Mouse (Mus musculus) midbrain, embryonic 13.5 days (tissue): ENCODE data around the gene Apof. TPM values are rescaled to one million over a fixed set of nuclear protein-coding genes. Genes with fewer than 3 reads are reported as not detected.
"Not testable (repeated sequence)": the region's sequence is repeated elsewhere in the genome, so short reads cannot be mapped to it uniquely, and the experiment has no call there.

Experiments used
- ATAC-seq: fragments of 200-750 bp; cut with Nextera tagmentation; 2 replicates; pipeline ENCODE4 v1.8.0; 2017; ENCODE audit warnings: mild to moderate bottlenecking, moderate TSS enrichment, moderate library complexity
- H3K27ac ChIP-seq: fragments of 300-500 bp; sonication (generic); 2 replicates; pipeline ENCODE4 v1.5.1; 2015; ENCODE audit warnings: inconsistent platforms, mild to moderate bottlenecking, moderate library complexity
- H3K27me3 ChIP-seq: fragments of 300-500 bp; sonication (generic); 2 replicates; pipeline ENCODE4 v1.6.1; 2015; ENCODE audit warnings: mild to moderate bottlenecking, inconsistent platforms
- H3K36me3 ChIP-seq: fragments of 300-500 bp; sonication (generic); 2 replicates; pipeline ENCODE4 v1.6.1; 2015; ENCODE audit warnings: mild to moderate bottlenecking, inconsistent platforms
- H3K4me1 ChIP-seq: fragments of 300-500 bp; sonication (generic); replicated peaks from 2 replicates; pipeline ENCODE4 v1.6.1; 2015; ENCODE audit warnings: inconsistent platforms
- H3K4me2 ChIP-seq: fragments of 300-500 bp; sonication (generic); replicated peaks from 2 replicates; pipeline ENCODE4 v1.6.1; 2015; ENCODE audit warnings: moderate library complexity, mild to moderate bottlenecking, inconsistent platforms
- H3K4me3 ChIP-seq: fragments of 300-500 bp; sonication (generic); replicated peaks from 2 replicates; pipeline ENCODE4 v1.5.1; 2015; ENCODE audit warnings: mild to moderate bottlenecking, inconsistent platforms
- H3K9ac ChIP-seq: fragments of 300-500 bp; sonication (generic); replicated peaks from 2 replicates; pipeline ENCODE4 v1.6.1; 2015; ENCODE audit warnings: mild to moderate bottlenecking, inconsistent platforms
- H3K9me3 ChIP-seq: fragments of 300-500 bp; sonication (generic); 2 replicates; pipeline ENCODE4 v1.6.1; 2016; ENCODE audit warnings: mild to moderate bottlenecking, inconsistent platforms
- WGBS: fragments of 180-500 bp; shearing (Covaris S2); methylation state at CpG from one replicate; pipeline ENCODE4 v1.1.7; 2015; 5-methylcytosine and 5-hydroxymethylcytosine counted together
- polyA plus RNA-seq: library from polyadenylated mRNA; unstranded; fragments of >200 nt; fragmentation: Nextera tagmentation; extraction: Ambion mirVana; gene quantifications from 2 replicates; pipeline ENCODE4 v1.2.1, GENCODE M21; 2015

The Apof gene
- polyA plus RNA-seq, 1 experiment from 2014 or later = not detected

- not testable (repeated sequence) for H3K9me3 ChIP-seq, H3K9ac ChIP-seq, H3K27me3 ChIP-seq, H3K4me2 ChIP-seq, H3K4me1 ChIP-seq, H3K4me3 ChIP-seq, H3K36me3 ChIP-seq, ATAC-seq, H3K27ac ChIP-seq
- 86% methylated on average over 7 of the region's 7 CpGs for WGBS
Observed at GRCm38 (mm10) chr10:128260376-128260775, 8.1 kb upstream of the Apof start.

- Histone ChIP-seq H3K4me2 (no peak overlapping the region), H3K36me3 (no peaks in the 10 kb centered on the region), H3K4me3 (no peak overlapping the region), H3K9me3 (no peaks in the 10 kb centered on the region), H3K4me1 (no peaks in the 10 kb centered on the region), H3K9ac (no peak overlapping the region), H3K27ac (no peak overlapping the region), H3K27me3 (no peaks in the 10 kb centered on the region)
- no peak for ATAC-seq
- 80% methylated on average over 22 of the region's 22 CpGs for WGBS
Observed at GRCm38 (mm10) chr10:128262300-128262699, 6.2 kb upstream of the Apof start.

GRCm38 (mm10) chr10:128263393-128264310 is 4.8 kb upstream of the Apof start:
- ATAC-seq = no peak
- no peak overlapping the region for H3K4me3 ChIP-seq
- no peak overlapping the region for H3K27ac ChIP-seq
- no peaks in the 10 kb centered on the region for H3K9me3 ChIP-seq
- 82% methylated on average over 6 of the region's 6 CpGs for WGBS
- H3K27me3 ChIP-seq = 0 out of 2 replicates have a peak, but pooled peaks cover 3% of the 10 kb centered on the region
- H3K9ac ChIP-seq = no peak overlapping the region
- H3K4me1 ChIP-seq = no peaks in the 10 kb centered on the region
- H3K36me3 ChIP-seq = no peaks in the 10 kb centered on the region
- H3K4me2 ChIP-seq = no peak overlapping the region

- Histone ChIP-seq H3K4me2 (peak overlapping the region; percentile 68), H3K4me1 (peaks cover 7% of the 10 kb centered on the region; the same call in 1 of the 2 replicates), H3K9me3 (no peaks in the 10 kb centered on the region), H3K36me3 (no peaks in the 10 kb centered on the region), H3K27me3 (0 out of 2 replicates have a peak, but pooled peaks cover 7% of the 10 kb centered on the region), H3K27ac (no peak overlapping the region), H3K4me3 (no peak overlapping the region), H3K9ac (no peak overlapping the region)
- ATAC-seq = no peak
- WGBS = 89% methylated on average over 16 of the region's 16 CpGs
Observed at GRCm38 (mm10) chr10:128269206-128269910, 887 bp downstream of the Apof start.

- H3K9ac ChIP-seq = peak within 1 kb of the TSS; percentile 76
- 0 out of 2 replicates have a peak, but pooled peaks cover 7% of the 10 kb centered on the region for H3K27me3 ChIP-seq
- WGBS = under 1% methylated on average over 43 of the region's 43 CpGs
- H3K4me1 ChIP-seq = peaks cover 7% of the 10 kb centered on the region; the same call in 1 of the 2 replicates
- H3K4me3 ChIP-seq = peak within 1 kb of the TSS; percentile 81
- no peaks in the 10 kb centered on the region for H3K9me3 ChIP-seq
- no peaks in the 10 kb centered on the region for H3K36me3 ChIP-seq
- H3K27ac ChIP-seq = peak within 1 kb of the TSS; percentile 83
- peak; percentile 99 for ATAC-seq
- H3K4me2 ChIP-seq = peak within 1 kb of the TSS; percentile 68
Observed at GRCm38 (mm10) chr10:128270287-128270841, 1.9 kb downstream of the Apof start, which contains the start of gene Stat2. Gene Stat2, plus strand, starts transcription at chr10:128270559.

GRCm38 (mm10) chr10:128270866-128271265 is 2.4 kb downstream of the Apof start:
- H3K9me3 ChIP-seq = no peaks in the 10 kb centered on the region
- H3K27me3 ChIP-seq = 0 out of 2 replicates have a peak, but pooled peaks cover 7% of the 10 kb centered on the region
- no peaks in the 10 kb centered on the region for H3K36me3 ChIP-seq
- H3K4me3 ChIP-seq = peak overlapping the region; percentile 81
- no peak for ATAC-seq
- H3K27ac ChIP-seq = peak overlapping the region; percentile 83
- 44% methylated on average over 7 of the region's 7 CpGs for WGBS
- peak overlapping the region; percentile 76 for H3K9ac ChIP-seq
- peak overlapping the region; percentile 68 for H3K4me2 ChIP-seq
- H3K4me1 ChIP-seq = peaks cover 7% of the 10 kb centered on the region; the same call in 1 of the 2 replicates

GRCm38 (mm10) chr10:128271883-128272282 is 3.4 kb downstream of the Apof start:
- ATAC-seq = no peak
- Histone ChIP-seq H3K4me3 (no peak overlapping the region), H3K27ac (no peak overlapping the region), H3K27me3 (0 out of 2 replicates have a peak, but pooled peaks cover 7% of the 10 kb centered on the region), H3K9ac (no peak overlapping the region), H3K9me3 (no peaks in the 10 kb centered on the region), H3K4me2 (no peak overlapping the region), H3K4me1 (peaks cover 7% of the 10 kb centered on the region; the same call in 1 of the 2 replicates), H3K36me3 (peaks cover 5% of the 10 kb centered on the region; the same call in 1 of the 2 replicates)
- 58% methylated on average over 2 of the region's 2 CpGs for WGBS

GRCm38 (mm10) chr10:128272819-128273439 is 4.5 kb downstream of the Apof start:
- H3K36me3 ChIP-seq = peaks cover 12% of the 10 kb centered on the region
- H3K4me3 ChIP-seq, H3K27me3 ChIP-seq, H3K9me3 ChIP-seq, H3K27ac ChIP-seq, H3K4me2 ChIP-seq, H3K9ac ChIP-seq, H3K4me1 ChIP-seq, ATAC-seq: not testable (repeated sequence)
- WGBS = 91% methylated on average over 5 of the region's 7 CpGs

GRCm38 (mm10) chr10:128275374-128275773 is 6.9 kb downstream of the Apof start:
- ATAC-seq, H3K27me3 ChIP-seq, H3K9me3 ChIP-seq, H3K4me2 ChIP-seq, H3K9ac ChIP-seq, H3K27ac ChIP-seq, H3K4me3 ChIP-seq, H3K4me1 ChIP-seq: not testable (repeated sequence)
- 100% methylated on average over 1 of the region's 1 CpGs for whole genome bisulfite sequencing
- H3K36me3 ChIP-seq = peaks cover 27% of the 10 kb centered on the region

- peaks cover 53% of the 10 kb centered on the region for H3K36me3 ChIP-seq
- WGBS = 60% methylated on average over 6 of the region's 6 CpGs
- ATAC-seq = no peak
- no peaks in the 10 kb centered on the region for H3K27me3 ChIP-seq
- no peak overlapping the region for H3K4me2 ChIP-seq
- no peaks in the 10 kb centered on the region for H3K4me1 ChIP-seq
- no peak overlapping the region for H3K4me3 ChIP-seq
- no peak overlapping the region for H3K27ac ChIP-seq
- H3K9me3 ChIP-seq = no peaks in the 10 kb centered on the region
- no peak overlapping the region for H3K9ac ChIP-seq
Observed at GRCm38 (mm10) chr10:128278158-128278557, 9.7 kb downstream of the Apof start.

GRCm38 (mm10) chr10:128280943-128281342 is 12.5 kb downstream of the Apof start:
- WGBS = 90% methylated on average over 6 of the region's 6 CpGs
- Histone ChIP-seq H3K9me3 (no peaks in the 10 kb centered on the region), H3K27me3 (no peaks in the 10 kb centered on the region), H3K27ac (no peak overlapping the region), H3K4me3 (no peak overlapping the region), H3K9ac (no peak overlapping the region), H3K4me1 (no peaks in the 10 kb centered on the region), H3K36me3 (peaks cover 75% of the 10 kb centered on the region), H3K4me2 (no peak overlapping the region)
- no peak for ATAC-seq
